Mouse (Mus musculus) frontal cortex, adult (tissue): ENCODE data around the gene 1700025G04Rik.

Experiments
- ATAC-seq: cut with Nextera tagmentation; 2 replicates; pipeline ENCODE4 v1.9.2; 2017; ENCODE audit warnings: mild to moderate bottlenecking, moderate library complexity, mixed read lengths; ENCODE audit not compliant: low TSS enrichment

Gene 1700025G04Rik

GRCm38 (mm10) chr1:151907014-151907413 is 182.9 kb downstream of the 1700025G04Rik start:
- peak; percentile 55; the same call in 1 of the 2 replicates for ATAC-seq

DNA sequence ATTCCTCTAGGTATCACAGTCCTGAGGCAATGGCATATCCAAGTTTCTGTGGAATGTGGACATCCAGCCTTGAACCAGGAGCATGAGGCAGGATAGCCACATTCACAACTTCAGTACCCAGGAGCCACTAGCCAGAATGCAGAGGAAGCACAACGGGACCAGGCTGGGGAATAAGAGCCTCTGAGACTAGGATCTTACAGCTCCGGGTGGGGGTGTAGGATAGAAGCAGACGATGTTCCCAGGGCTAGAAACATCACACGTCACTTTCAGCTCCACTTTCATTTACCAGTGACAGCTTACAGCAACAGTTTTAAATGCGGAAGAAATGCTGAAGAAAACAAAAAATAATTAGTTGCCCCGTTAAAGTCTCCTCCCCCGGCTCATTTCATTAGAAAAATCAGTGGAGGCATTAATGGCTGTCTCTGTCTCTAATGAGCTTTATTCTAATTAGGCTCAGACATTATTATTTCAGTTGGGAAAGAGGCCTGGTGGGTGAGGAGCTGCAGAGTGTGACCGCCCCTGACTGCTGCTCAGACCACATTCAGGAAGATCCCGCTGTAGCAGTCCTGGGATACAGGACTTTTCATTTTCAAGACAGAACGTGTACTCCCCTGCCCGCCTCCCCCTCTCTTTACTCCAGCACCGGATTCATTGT is 189.1 kb downstream of the 1700025G04Rik start:
- ATAC-seq: peak; percentile 50; the same call in 1 of the 2 replicates

DNA sequence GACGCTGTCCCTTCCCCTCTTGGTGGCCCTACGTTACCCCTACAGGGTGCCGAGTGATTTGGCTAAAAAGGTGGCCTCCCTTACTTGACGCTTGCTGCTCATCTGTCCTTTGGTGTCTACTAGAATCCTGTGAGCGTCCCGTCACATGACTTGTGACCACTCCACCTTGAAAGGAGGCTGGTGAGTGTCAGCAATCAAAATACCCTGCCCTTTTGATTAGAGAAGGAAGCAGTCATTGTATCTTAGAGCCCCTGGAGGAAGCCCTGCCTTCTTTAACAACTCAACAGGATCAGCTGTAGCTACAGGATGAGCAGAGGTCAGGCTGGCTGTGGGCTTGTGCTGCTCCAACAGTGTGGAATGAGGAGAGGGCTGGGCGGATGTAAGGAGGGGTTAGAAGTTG is 190.0 kb downstream of the 1700025G04Rik start:
- no peak for ATAC-seq

DNA sequence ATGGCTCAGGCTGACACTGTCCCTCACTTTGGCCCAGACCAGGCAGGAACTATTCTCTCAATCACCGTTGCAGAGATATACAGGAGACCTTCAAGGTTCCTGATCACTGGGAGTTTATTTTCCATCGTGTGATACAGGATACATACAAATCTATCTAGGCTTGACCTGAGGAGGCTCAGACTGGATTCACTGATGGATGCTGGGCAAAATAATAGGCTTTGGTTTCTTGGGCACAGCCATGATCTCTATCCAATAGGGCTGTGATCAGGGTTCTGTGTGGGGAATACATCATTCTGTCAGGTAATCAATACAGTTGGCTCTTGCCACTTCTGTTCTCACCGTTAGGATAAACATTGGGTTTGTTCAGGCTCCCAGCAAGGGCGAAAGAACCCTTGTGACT is 194.5 kb downstream of the 1700025G04Rik start:
- ATAC-seq: no peak

DNA sequence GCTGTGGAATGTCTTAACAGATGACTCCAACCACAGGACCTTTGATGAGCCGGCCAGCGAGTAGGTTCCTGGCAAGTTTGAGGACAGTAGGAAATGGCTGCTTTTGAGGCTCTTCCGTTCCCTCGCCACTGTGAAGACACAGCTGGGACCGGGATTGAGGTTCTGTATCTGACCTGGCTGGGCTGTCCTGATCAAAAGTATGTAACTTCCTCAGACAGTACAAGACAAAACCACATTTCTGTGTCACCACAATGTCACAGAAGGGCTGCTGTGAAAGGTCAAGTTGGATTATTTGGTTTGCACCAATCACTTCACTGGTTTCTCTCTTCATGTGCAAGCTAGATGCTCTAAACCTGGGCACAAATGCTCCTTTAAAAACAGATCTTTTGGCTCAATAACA is 195.9 kb downstream of the 1700025G04Rik start:
- no peak for ATAC-seq

DNA sequence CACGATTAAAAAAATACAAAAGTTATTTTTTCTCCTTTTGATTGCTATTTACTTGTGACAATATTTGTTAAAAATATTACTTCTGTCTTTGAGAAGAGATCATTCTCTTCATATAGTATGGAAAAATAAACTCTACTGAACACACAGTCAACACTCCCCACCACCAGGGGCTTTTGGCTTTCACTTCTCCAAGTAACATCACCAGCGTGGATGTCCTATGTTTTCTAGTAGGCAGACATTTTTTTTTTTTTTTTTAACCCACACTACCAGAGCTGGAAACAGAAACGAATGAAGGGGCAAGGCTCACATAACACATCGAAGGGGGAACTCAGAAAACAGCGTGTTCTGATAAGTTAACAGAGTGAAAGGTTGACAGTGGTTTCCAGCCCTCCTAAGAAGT is 197.9 kb downstream of the 1700025G04Rik start:
- no peak for ATAC-seq

- ATAC-seq: peak; percentile 26; the same call in 1 of the 2 replicates
Measured at GRCm38 (mm10) chr1:151891194-151891593, 198.7 kb downstream of the 1700025G04Rik start.

DNA sequence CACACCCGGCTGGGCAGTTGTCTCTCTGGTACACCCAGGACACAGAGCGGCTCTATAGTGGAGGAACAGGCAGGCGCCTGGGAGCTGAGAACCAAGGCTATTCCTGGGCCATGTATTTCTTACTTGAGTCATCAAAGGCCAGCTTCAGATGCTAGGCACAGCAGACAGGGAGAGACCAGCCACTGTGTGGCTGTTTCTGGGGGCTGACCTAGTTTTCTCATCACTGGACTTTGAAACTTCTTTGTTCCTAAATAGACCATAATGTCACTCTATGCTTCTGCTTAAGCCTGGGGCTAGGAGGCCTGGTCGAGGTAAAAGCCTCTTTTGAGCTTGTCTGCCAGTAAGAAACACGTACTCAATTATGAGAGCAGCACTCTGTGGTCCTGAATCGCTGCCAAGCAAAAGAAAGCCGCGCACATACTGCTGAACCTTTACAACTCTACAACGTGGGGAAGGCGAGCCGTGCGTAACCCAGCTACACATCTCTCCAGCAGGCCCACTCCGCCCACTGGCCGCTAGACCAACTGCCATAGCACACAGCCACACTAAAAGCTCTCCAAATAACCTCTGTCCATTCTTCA is 199.8 kb downstream of the 1700025G04Rik start:
- peak; percentile 73 for ATAC-seq

GRCm38 (mm10) chr1:151887631-151888030 is 202.3 kb downstream of the 1700025G04Rik start:
- no peak for ATAC-seq

GRCm38 (mm10) chr1:151887126-151887525 is 202.8 kb downstream of the 1700025G04Rik start:
- no peak for ATAC-seq

DNA sequence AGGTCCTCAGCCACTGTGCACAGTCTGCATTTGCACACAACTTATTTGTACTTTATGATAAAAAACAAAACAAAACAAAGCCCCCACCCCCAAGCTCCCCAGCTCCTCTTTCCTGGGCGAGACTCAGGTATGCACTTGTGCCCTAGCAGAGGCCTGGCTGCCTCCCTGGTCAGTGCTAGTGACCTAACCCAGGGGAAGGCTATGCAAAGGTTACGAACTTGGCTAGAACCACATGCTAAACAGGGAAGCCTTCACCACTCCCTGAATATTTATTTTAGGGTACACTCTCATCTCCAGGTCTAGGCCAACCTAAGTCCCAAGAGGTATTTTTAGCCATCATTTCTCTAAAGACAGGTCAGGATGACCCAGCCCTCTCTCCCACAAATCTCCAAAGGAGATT is 203.8 kb downstream of the 1700025G04Rik start:
- ATAC-seq: no peak

DNA sequence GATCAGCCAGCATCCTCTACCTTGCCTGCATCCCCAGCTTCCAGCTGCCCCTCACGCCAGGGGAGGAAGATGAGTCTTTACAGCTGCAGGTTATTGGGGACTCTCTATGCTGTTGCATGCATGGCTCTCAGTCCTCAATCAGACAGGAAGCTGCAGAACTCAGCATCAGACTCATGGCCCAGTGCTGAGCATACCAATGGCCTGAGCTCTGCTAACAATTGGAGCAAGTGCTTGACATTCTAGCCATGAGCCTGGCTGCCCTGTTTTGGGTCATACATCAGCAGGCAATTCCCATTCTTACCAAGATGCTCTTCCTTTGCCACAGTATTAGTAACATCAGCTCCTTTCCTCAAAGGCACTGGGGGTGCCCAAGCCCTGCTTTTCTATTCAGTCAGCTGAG is 208.7 kb downstream of the 1700025G04Rik start:
- ATAC-seq: 0 out of 2 replicates have a peak, but pooled peaks have one; percentile 18

- ATAC-seq: no peak
Measured at GRCm38 (mm10) chr1:151880731-151881130, 209.2 kb downstream of the 1700025G04Rik start.

- ATAC-seq: no peak
Measured at GRCm38 (mm10) chr1:151879966-151880365, 210.0 kb downstream of the 1700025G04Rik start.

DNA sequence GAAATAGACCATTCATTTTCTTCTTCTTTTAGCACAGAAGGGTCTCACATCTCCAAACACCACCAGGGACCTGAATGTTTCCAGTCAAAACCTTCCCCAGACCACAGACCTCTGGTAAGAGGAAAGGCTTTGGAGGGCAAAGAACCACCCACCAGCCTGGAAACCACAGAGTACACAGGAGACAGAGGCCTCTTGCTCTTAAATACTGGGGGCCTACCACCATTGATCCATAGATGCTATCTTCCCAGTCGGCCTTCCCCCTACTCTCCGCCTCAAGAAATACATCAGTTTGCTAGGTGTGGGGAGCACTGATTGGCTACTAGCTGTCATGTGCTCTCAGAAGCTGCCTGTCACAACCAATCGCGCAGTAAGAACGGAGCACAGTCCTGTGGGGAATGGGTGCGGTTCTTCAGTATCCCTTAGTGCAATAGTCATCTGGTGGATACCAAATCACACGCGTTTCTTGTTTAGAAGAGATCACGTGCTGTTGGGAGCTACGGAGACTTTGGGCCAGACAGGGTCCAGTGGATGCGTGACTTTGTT is 210.5 kb downstream of the 1700025G04Rik start:
- peak; percentile 39 for ATAC-seq

- peak; percentile 29; the same call in 1 of the 2 replicates for ATAC-seq
Measured at GRCm38 (mm10) chr1:151878411-151878810, 211.5 kb downstream of the 1700025G04Rik start.

DNA sequence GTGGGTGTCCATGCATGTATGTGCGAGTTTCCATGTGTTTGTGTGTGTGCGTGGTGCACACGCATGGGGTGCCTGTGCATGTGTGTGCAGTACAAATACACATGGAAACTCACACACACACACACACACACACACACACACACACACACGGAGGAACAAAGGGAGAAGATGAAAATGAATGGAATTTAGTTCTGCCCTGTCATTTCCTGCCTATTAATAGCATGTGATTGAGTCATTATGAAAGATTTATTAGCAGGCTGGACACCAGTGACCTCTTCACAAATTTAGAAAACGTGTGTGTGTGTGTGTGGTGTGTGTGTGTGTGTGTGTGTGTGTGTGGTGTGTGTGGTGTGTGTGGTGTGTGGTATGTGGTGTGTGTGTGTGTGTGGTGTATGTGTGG is 217.0 kb downstream of the 1700025G04Rik start:
- no peak for ATAC-seq

- no peak for ATAC-seq
Measured at GRCm38 (mm10) chr1:151864326-151864725, 225.6 kb downstream of the 1700025G04Rik start.

DNA sequence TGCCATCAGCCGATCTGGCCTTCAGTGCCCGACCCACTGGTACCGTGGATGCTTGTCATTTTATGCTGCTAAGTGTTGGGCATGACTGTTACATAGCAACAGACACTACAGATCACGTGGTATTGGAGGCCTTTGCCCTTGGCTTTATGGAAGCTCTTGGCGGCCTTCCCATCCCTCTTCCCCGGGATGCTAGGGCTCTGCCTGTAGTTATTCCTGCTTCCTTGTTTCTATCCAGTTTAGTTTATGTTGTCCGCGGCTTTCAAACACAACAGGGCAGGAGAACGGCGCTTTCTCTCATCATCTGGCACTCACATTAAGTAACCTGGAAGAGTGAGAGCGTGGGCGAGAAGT is 226.2 kb downstream of the 1700025G04Rik start:
- ATAC-seq: no peak

- ATAC-seq: no peak
Measured at GRCm38 (mm10) chr1:151863135-151863796, 226.7 kb downstream of the 1700025G04Rik start.

DNA sequence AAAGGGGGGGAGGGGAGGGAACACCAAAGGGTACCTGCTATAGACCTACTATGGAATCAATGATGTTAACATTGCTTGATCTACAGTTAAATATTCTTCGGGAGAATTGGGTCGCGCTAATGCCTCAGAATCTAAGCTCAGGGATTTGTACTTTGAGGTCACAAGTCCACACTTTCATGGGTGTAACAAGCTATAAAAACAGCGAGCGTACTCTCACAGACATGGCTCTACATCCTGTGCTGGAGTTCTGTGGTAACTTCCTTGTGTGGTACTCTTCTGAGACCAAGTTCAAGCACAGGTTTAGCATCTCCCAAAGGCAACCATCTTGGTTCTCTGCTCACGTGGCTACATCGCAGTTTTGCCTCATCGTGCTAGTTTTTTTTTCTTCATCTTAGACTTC is 227.8 kb downstream of the 1700025G04Rik start:
- no peak for ATAC-seq

DNA sequence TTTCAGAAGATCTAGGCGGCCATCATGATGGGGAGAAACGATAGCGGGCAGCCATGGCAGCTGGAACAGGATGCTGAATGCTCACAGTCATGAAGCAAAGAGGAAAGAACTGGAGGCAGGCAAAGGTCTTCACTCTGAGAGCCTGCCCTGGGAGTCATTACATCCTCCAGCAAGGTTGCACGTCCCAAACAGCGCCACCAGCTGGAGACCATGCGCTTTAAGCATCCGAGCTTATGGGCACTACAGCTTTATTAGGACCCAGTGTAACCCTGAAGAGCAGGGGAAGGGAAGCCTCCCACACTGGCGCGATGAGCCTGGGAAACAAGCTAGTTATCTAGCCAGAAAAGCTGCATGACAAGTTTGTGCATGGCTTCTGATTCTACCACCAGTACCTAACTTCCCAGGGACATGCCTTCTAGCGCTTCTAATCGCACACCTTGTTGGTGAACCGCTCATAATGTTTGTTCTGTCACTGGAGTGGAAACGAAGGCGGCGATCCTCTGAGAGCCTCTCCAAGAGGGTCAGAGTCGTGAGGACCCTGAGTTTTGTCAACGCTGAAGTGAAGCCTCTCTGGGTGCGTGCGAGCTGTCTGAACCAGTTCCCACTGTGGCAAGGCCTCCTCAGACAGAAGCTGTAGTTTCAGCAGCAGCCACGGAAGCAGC is 228.5 kb downstream of the 1700025G04Rik start:
- ATAC-seq: no peak
